Mouse (Mus musculus) MEL (cell line): ENCODE measurements around the gene Usp20. TPM values are rescaled to one million over a fixed set of nuclear protein-coding genes. Genes with fewer than 3 reads are reported as not detected.

Source experiments
- DNase-seq: peaks from one replicate; pipeline ENCODE4 v3.0.0; 2011; ENCODE audit warnings: low read depth, low spot score
- H3K27ac ChIP-seq: 2 replicates; pipeline ENCODE4 v1.5.1; 2012; ENCODE audit warnings: low read depth, mild to moderate bottlenecking, control low read depth, low read length, moderate library complexity; ENCODE audit not compliant: control insufficient read depth
- H3K27me3 ChIP-seq, 2 experiments: fragments of 150-350 bp in 1 of 2; sonication (generic) in 1 of 2; 2 replicates each; pipeline ENCODE4 v1.6.1; 2012; ENCODE audit warnings: low read length in 2 of 2, mild to moderate bottlenecking in 2 of 2, improper control_type of control experiment in 1 of 2, moderate library complexity in 1 of 2; ENCODE audit not compliant: insufficient read depth in 2 of 2, control insufficient read depth in 1 of 2
- H3K36me3 ChIP-seq, 2 experiments: 2 replicates each; pipeline ENCODE4 v1.6.1; 2012 to 2014; ENCODE audit warnings: low read length in 2 of 2, improper control_type of control experiment in 1 of 2, inconsistent platforms in 1 of 2, mild to moderate bottlenecking in 1 of 2; ENCODE audit not compliant: insufficient read depth in 2 of 2, control insufficient read depth in 1 of 2
- H3K4me1 ChIP-seq, 2 experiments: fragments of 150-350 bp in 1 of 2; sonication (generic) in 1 of 2; 2 replicates each; pipeline ENCODE4 v1.6.1; 2012; ENCODE audit warnings: low read length in 2 of 2, improper control_type of control experiment in 1 of 2, mild to moderate bottlenecking in 1 of 2; ENCODE audit not compliant: insufficient read depth in 2 of 2, control insufficient read depth in 1 of 2
- H3K4me3 ChIP-seq, 2 experiments: fragments of 150-350 bp in 1 of 2; sonication (generic) in 1 of 2; 2 replicates each; pipeline ENCODE4 v1.5.1; 2012; ENCODE audit warnings: low read depth in 2 of 2, low read length in 2 of 2, mild to moderate bottlenecking in 2 of 2, moderate library complexity in 2 of 2, control low read depth in 1 of 2, improper control_type of control experiment in 1 of 2; ENCODE audit not compliant: control insufficient read depth in 1 of 2, insufficient read depth in 1 of 2
- H3K79me2 ChIP-seq: 2 replicates; pipeline ENCODE4 v1.6.1; 2012; ENCODE audit warnings: mild to moderate bottlenecking, low read length, moderate library complexity; ENCODE audit not compliant: control insufficient read depth, poor library complexity, insufficient read depth
- H3K9ac ChIP-seq: 2 replicates; pipeline ENCODE4 v1.6.1; 2012; ENCODE audit warnings: low read depth, mild to moderate bottlenecking, control low read depth, low read length, moderate library complexity; ENCODE audit not compliant: control insufficient read depth, poor library complexity, severe bottlenecking
- H3K9me3 ChIP-seq: fragments of 150-350 bp; sonication (generic); replicated peaks from 2 replicates; pipeline ENCODE4 v1.6.1; 2012; ENCODE audit warnings: mild to moderate bottlenecking, low read length, improper control_type of control experiment, moderate library complexity; ENCODE audit not compliant: insufficient read depth
- BHLHE40 ChIP-seq: IDR thresholded peaks from 2 replicates; pipeline ENCODE4 v1.6.1; 2012; ENCODE audit warnings: low read depth, mild to moderate bottlenecking, inconsistent platforms, low read length, improper control_type of control experiment, borderline replicate concordance
- CHD2 ChIP-seq: IDR thresholded peaks from 2 replicates; pipeline ENCODE4 v1.6.1; 2011; ENCODE audit warnings: low read length, improper control_type of control experiment
- CTCF ChIP-seq, 3 experiments: IDR thresholded peaks in 2 of 3; conservative IDR thresholded peaks in 1 of 3; 2 replicates each; pipeline ENCODE4 v1.5.1; 2011 to 2012; ENCODE audit warnings: low read length in 3 of 3, low read depth in 2 of 3, mild to moderate bottlenecking in 2 of 3, improper control_type of control experiment in 1 of 3, inconsistent platforms in 1 of 3, mixed read lengths in 1 of 3, moderate library complexity in 1 of 3; ENCODE audit not compliant: control insufficient read depth in 1 of 3, insufficient read depth in 1 of 3, poor library complexity in 1 of 3, severe bottlenecking in 1 of 3
- EP300 ChIP-seq, 2 experiments: IDR thresholded peaks; 2 replicates each; pipeline ENCODE4 v1.6.1; 2011; ENCODE audit warnings: improper control_type of control experiment in 2 of 2, low read length in 2 of 2, low read depth in 1 of 2, mild to moderate bottlenecking in 1 of 2
- GABPA ChIP-seq: IDR thresholded peaks from 2 replicates; pipeline ENCODE4 v1.6.1; 2012; ENCODE audit warnings: low read depth, mild to moderate bottlenecking, inconsistent platforms, low read length, improper control_type of control experiment, moderate library complexity
- MAX ChIP-seq: IDR thresholded peaks from 2 replicates; pipeline ENCODE4 v1.6.1; 2011; ENCODE audit warnings: low read length, improper control_type of control experiment
- MAZ ChIP-seq: IDR thresholded peaks from 2 replicates; pipeline ENCODE4 v1.6.1; 2012; ENCODE audit warnings: low read depth, mild to moderate bottlenecking, inconsistent platforms, low read length, improper control_type of control experiment
- MXI1 ChIP-seq: IDR thresholded peaks from 2 replicates; pipeline ENCODE4 v1.6.1; 2011; ENCODE audit warnings: mild to moderate bottlenecking, low read depth, low read length, improper control_type of control experiment
- RAD21 ChIP-seq: IDR thresholded peaks from 2 replicates; pipeline ENCODE4 v1.6.1; 2011; ENCODE audit warnings: mild to moderate bottlenecking, low read depth, low read length, improper control_type of control experiment
- RCOR1 ChIP-seq: IDR thresholded peaks from 2 replicates; pipeline ENCODE4 v1.6.1; 2012; ENCODE audit warnings: low read depth, mild to moderate bottlenecking, inconsistent platforms, low read length, improper control_type of control experiment
- SIN3A ChIP-seq: IDR thresholded peaks from 2 replicates; pipeline ENCODE4 v1.6.1; 2012; ENCODE audit warnings: low read length, improper control_type of control experiment, inconsistent platforms
- TBP ChIP-seq: IDR thresholded peaks from 2 replicates; pipeline ENCODE4 v1.8.0; 2011; ENCODE audit warnings: low read depth, low read length, improper control_type of control experiment
- TCF12 ChIP-seq: IDR thresholded peaks from 2 replicates; pipeline ENCODE4 v1.6.1; 2014; ENCODE audit warnings: low read depth, mild to moderate bottlenecking, inconsistent platforms, low read length, improper control_type of control experiment, moderate library complexity
- UBTF ChIP-seq: IDR thresholded peaks from 2 replicates; pipeline ENCODE4 v1.6.1; 2012; ENCODE audit warnings: low read depth, mild to moderate bottlenecking, inconsistent platforms, low read length, improper control_type of control experiment, moderate library complexity, borderline replicate concordance; ENCODE audit not compliant: insufficient read depth
- USF1 ChIP-seq: IDR thresholded peaks from 2 replicates; pipeline ENCODE4 v1.6.1; 2014; ENCODE audit warnings: low read depth, mild to moderate bottlenecking, inconsistent platforms, low read length, improper control_type of control experiment, moderate library complexity
- ZC3H11A ChIP-seq: IDR thresholded peaks from 2 replicates; pipeline ENCODE4 v1.6.1; 2012; ENCODE audit warnings: low read depth, mild to moderate bottlenecking, inconsistent platforms, low read length, improper control_type of control experiment
- ZMIZ1 ChIP-seq: IDR thresholded peaks from 2 replicates; pipeline ENCODE4 v1.6.1; 2012; ENCODE audit warnings: low read depth, mild to moderate bottlenecking, inconsistent platforms, low read length, improper control_type of control experiment, moderate library complexity
- polyA plus RNA-seq, 2 experiments: library from polyadenylated mRNA; stranded (reverse) in 1 of 2; unstranded in 1 of 2; fragments of >175 nt in 1 of 2; fragments of >200 nt in 1 of 2; gene quantifications; 2 replicates each; pipeline versions ENCODE4 v1.2.1 to v1.2.4; 2012; ENCODE audit warnings: low replicate concordance in 2 of 2, low read depth in 1 of 2; ENCODE audit not compliant: insufficient read length in 2 of 2, insufficient read depth in 1 of 2, missing spikeins in 1 of 2
- total RNA-seq: library from RNA; depleted of rRNA; stranded (reverse); fragments of 300-350 nt; gene quantifications from 2 replicates; pipeline ENCODE4 v1.2.3, GENCODE M21; 2012

Gene Usp20
- total and polyA plus RNA-seq, 3 experiments: 9.4 to 10.8 TPM; not detected in 1

DNA sequence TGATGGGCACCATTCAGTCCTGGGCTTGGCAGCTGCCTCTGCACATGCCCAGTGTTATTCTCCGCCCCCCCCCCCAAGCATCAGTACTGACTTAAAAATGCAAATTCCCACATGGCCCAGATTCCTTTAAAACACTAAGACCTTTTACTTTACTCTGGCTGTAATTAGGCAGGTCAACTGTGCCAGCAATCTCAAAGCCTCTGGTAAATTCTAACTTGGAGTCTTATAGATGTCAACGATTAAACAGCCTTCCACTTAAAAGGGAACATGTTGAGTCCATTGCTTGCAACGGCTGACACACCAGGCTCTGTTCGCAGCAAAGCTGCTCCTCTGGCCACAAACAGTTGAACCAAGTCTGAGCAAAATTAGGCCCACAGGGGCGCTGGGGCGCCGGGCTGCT is 49.9 kb downstream of the Usp20 start:
- Histone ChIP-seq H3K27me3 (no peaks in the 10 kb centered on the region), H3K9me3 (no peaks in the 10 kb centered on the region), H3K4me1 (no peaks in the 10 kb centered on the region), H3K9ac (no peak overlapping the region), H3K79me2 (no peaks in the 10 kb centered on the region), H3K4me3 (no peak overlapping the region), H3K27ac (no peak overlapping the region), H3K36me3 (no peaks in the 10 kb centered on the region; a peak in 1 of 4 replicates)
- DNase-seq: no peak
- TF ChIP-seq MXI1: no peak
- no peak for TF ChIP-seq GABPA
- TF ChIP-seq RCOR1: no peak
- no peak for TF ChIP-seq ZMIZ1
- TF ChIP-seq TCF12: no peak
- no peak for TF ChIP-seq USF1
- TF ChIP-seq MAZ: no peak
- TF ChIP-seq CHD2: no peak
- no peak for TF ChIP-seq CTCF (IDR thresholded peaks at IDR 0.05 in 2 of 3, conservative IDR thresholded peaks at IDR 0.05 in 1 of 3; ENCODE audit: control insufficient read depth in 1 of 3, insufficient read depth in 1 of 3, low read depth in 2 of 3, low read length in 3 of 3, poor library complexity in 1 of 3, severe bottlenecking in 1 of 3)
- no peak for TF ChIP-seq SIN3A
- no peak for TF ChIP-seq MAX
- no peak for TF ChIP-seq BHLHE40
- TF ChIP-seq TBP: no peak

DNA sequence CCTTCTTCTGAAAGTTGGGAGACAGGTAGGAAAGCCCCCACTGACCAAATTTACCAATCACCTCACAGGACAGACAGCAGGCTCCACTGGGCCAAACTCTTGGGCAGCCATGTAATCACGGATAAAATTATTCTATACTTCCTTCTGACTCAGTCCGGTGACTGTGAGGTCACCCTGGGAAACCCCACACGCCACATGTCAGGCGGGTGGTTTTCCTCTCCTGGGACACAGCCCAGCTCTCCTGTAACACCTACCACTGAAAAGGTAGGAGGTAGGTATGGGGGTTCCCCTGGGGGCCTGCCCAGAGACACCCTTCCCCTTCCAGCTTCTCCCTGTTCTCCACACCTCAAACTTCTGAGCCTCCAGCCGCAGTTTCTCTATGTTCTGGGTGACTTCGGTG is 54.7 kb downstream of the Usp20 start:
- H3K4me1 ChIP-seq: no peaks in the 10 kb centered on the region
- TF ChIP-seq ZC3H11A (no peak), RAD21 (no peak), UBTF (no peak), TBP (no peak), EP300 (IDR thresholded peaks at IDR 0.05; ENCODE audit: low read depth in 1 of 2, low read length in 2 of 2) (no peak), MXI1 (no peak), BHLHE40 (no peak), ZMIZ1 (no peak)
- H3K27ac ChIP-seq: no peak overlapping the region
- no peak overlapping the region for H3K4me3 ChIP-seq
- no peaks in the 10 kb centered on the region for H3K36me3 ChIP-seq
- no peak overlapping the region for H3K9ac ChIP-seq
- DNase-seq: no peak
- no peaks in the 10 kb centered on the region for H3K27me3 ChIP-seq
- no peaks in the 10 kb centered on the region for H3K9me3 ChIP-seq
- no peaks in the 10 kb centered on the region for H3K79me2 ChIP-seq
